Mouse (Mus musculus) embryonic facial prominence, embryonic 10.5 days (tissue): ENCODE measurements around the gene Gm10324. TPM values are rescaled to one million over a fixed set of nuclear protein-coding genes. Genes with fewer than 3 reads are reported as not detected.
"Not testable (repeated sequence)": the region's sequence is repeated elsewhere in the genome, so short reads cannot be mapped to it uniquely, and the experiment has no call there.

ENCODE experiments used
- DNase-seq: peaks from one replicate; pipeline ENCODE4 v3.0.0-alpha.2; 2017; ENCODE audit warnings: low spot score
- H3K27ac ChIP-seq: fragments of 300-500 bp; sonication (generic); replicated peaks from 2 replicates; pipeline ENCODE4 v1.5.1; 2016; ENCODE audit warnings: mild to moderate bottlenecking
- H3K27me3 ChIP-seq: fragments of 300-500 bp; sonication (generic); replicated peaks from 2 replicates; pipeline ENCODE4 v1.6.1; 2016; ENCODE audit warnings: low read depth, mild to moderate bottlenecking; ENCODE audit not compliant: poor library complexity, severe bottlenecking
- H3K36me3 ChIP-seq: fragments of 300-500 bp; sonication (generic); replicated peaks from 2 replicates; pipeline ENCODE4 v1.6.1; 2016; ENCODE audit warnings: mild to moderate bottlenecking, moderate library complexity
- H3K4me1 ChIP-seq: fragments of 300-500 bp; sonication (generic); 2 replicates; pipeline ENCODE4 v1.6.1; 2016
- H3K4me3 ChIP-seq: fragments of 300-500 bp; sonication (generic); 2 replicates; pipeline ENCODE4 v1.5.1; 2016; ENCODE audit warnings: mild to moderate bottlenecking, moderate library complexity
- H3K9me3 ChIP-seq: fragments of 300-500 bp; sonication (generic); 2 replicates; pipeline ENCODE4 v1.6.1; 2016; ENCODE audit warnings: mild to moderate bottlenecking
- WGBS: fragments of 180-500 bp; shearing (Covaris S2); methylation state at CpG from one replicate; pipeline ENCODE4 v1.1.7; 2016; 5-methylcytosine and 5-hydroxymethylcytosine counted together
- polyA plus RNA-seq: library from polyadenylated mRNA; unstranded; fragments of >200 nt; fragmentation: Nextera tagmentation; extraction: Ambion mirVana; gene quantifications from 2 replicates; pipeline ENCODE4 v1.2.1, GENCODE M21; 2016

Gene Gm10324
- not detected in 2 replicates for polyA plus RNA-seq

GRCm38 (mm10) chr13:66119247-66119646 lies at the start of gene Gm10324:
Gene Gm10324 (plus strand): TSS chr13:66119547.
- H3K27ac ChIP-seq, H3K27me3 ChIP-seq, H3K4me3 ChIP-seq, H3K36me3 ChIP-seq, H3K9me3 ChIP-seq, DNase-seq, H3K4me1 ChIP-seq: not testable (repeated sequence)
- no CpG with 5 or more reads among the region's 2 CpGs for WGBS

Other genes with a start within 250 kb of the Gm10324 start
- not detected in 2 replicates for gene Gm10772, start 108.0 kb downstream of the Gm10324 start, polyA plus RNA-seq